ENCODE assay signal across 8 mouse cellular contexts in genomic region chr11:67081125-67081649, GRCm38 (mm10). TPM values are rescaled to one million over a fixed set of nuclear protein-coding genes. Genes with fewer than 3 reads are reported as not detected.
DNase-seq lines count a peak whose midpoint lies in the region; ATAC-seq and TF ChIP-seq lines count a peak whose summit lies in the region.

No protein-coding gene starts in this region.

- WGBS in intestine, postnatal 0 days = 2% methylated on average over 11 of the region's 11 CpGs
- WGBS in stomach, embryonic 15.5 days = 2% methylated on average over 11 of the region's 11 CpGs

- H3K27ac ChIP-seq in gastrocnemius, adult 2 months = no peak overlapping the region
- no peak overlapping the region for H3K27ac ChIP-seq in intestine, postnatal 0 days (ENCODE audit: low read depth, low read length)
- H3K27ac ChIP-seq in stomach, embryonic 15.5 days = no peak overlapping the region

- intact Hi-C loops in gastrocnemius, adult 2 months (cut with DNase I) = loop anchor here (10.0 kb wide), 1 partner anchor 176 kb away; no protein-coding TSS in a partner anchor

- H3K27me3 ChIP-seq in intestine, postnatal 0 days (replicated peaks; ENCODE audit: control insufficient read depth, insufficient read depth, low read length) = peaks cover 9% of the 10 kb centered on the region
- H3K27me3 ChIP-seq in stomach, embryonic 15.5 days (replicated peaks) = peaks cover 24% of the 10 kb centered on the region

- H3K9me3 ChIP-seq in intestine, postnatal 0 days (ENCODE audit: control insufficient read depth) = no peaks in the 10 kb centered on the region
- no peaks in the 10 kb centered on the region for H3K9me3 ChIP-seq in stomach, embryonic 15.5 days

- no peaks in the 10 kb centered on the region for H3K36me3 ChIP-seq in intestine, postnatal 0 days (ENCODE audit: control insufficient read depth, insufficient read depth)
- no peaks in the 10 kb centered on the region for H3K36me3 ChIP-seq in stomach, embryonic 15.5 days

- no peak overlapping the region for H3K4me3 ChIP-seq in gastrocnemius, adult 2 months
- H3K4me3 ChIP-seq in intestine, postnatal 0 days (ENCODE audit: low read depth, low read length) = no peak overlapping the region
- no peak overlapping the region for H3K4me3 ChIP-seq in stomach, embryonic 15.5 days (replicated peaks)

- peak; percentile 63 for ATAC-seq in intestine, postnatal 0 days
- ATAC-seq in stomach, embryonic 15.5 days (ENCODE audit: insufficient read depth, low FRiP score, low read depth) = peak; percentile 83

- peak; percentile 72 for DNase-seq in gastrocnemius, adult 2 months
- no peak for DNase-seq in gastrocnemius, postnatal 10 days
- peak; percentile 50 for DNase-seq in adrenal gland, postnatal 10 days
- peak; percentile 57 to 70 for DNase-seq in lung, adult 18-20 months
- no peak for DNase-seq in frontal cortex, postnatal 36 days (ENCODE audit: low spot score in 2 of 2)
- no peak for DNase-seq in layer of hippocampus, adult 9-11 months

- H3K9ac ChIP-seq in intestine, postnatal 0 days (ENCODE audit: low read depth, low read length) = no peak overlapping the region
- no peak overlapping the region for H3K9ac ChIP-seq in stomach, embryonic 15.5 days

- no peaks in the 10 kb centered on the region for H3K4me1 ChIP-seq in intestine, postnatal 0 days (replicated peaks; ENCODE audit: control insufficient read depth, insufficient read depth, low read length)
- no peaks in the 10 kb centered on the region for H3K4me1 ChIP-seq in stomach, embryonic 15.5 days

- TF ChIP-seq CTCF in gastrocnemius, adult 2 months (IDR thresholded peaks at IDR 0.05) = no peak
- no peak for TF ChIP-seq CTCF in intestine, postnatal 0 days (IDR thresholded peaks at IDR 0.05; ENCODE audit: low read depth)

- peak overlapping the region; percentile 32; the same call in 1 of the 2 replicates for H3K4me2 ChIP-seq in intestine, postnatal 0 days (replicated peaks; ENCODE audit: low read depth)
- H3K4me2 ChIP-seq in stomach, embryonic 15.5 days = no peak overlapping the region

RNA-seq across cellular contexts. Expression of gene Myh3, which starts 3.1 kb away (rescaled TPM):
- total RNA-seq in gastrocnemius, adult 2 months (2021) = 10 to 100 TPM in 1 of 2 experiments, 1 to 10 TPM in 1; 7.8 to 15.3 TPM
- 100 to 1,000 TPM in 1 of 2 experiments, 10 to 100 TPM in 1; 79.0 to 104 TPM for total RNA-seq in gastrocnemius, postnatal 10 days (2021)
- 1 to 10 TPM; 2.6 to 3.5 TPM for total RNA-seq in adrenal gland, postnatal 10 days (2021)
- 0.10 and 0.14 TPM in 2 replicates for polyA plus RNA-seq in intestine, postnatal 0 days (2015; fragmentation: Nextera tagmentation; extraction: Ambion mirVana)
- polyA plus RNA-seq in stomach, embryonic 15.5 days (2015; fragmentation: Nextera tagmentation; extraction: Ambion mirVana) = 1.0 and 3.9 TPM in 2 replicates

RNA-seq across cellular contexts. Expression of gene Sco1, which starts 28.7 kb away (rescaled TPM):
- 10 to 100 TPM in 1 of 2 experiments, 1 to 10 TPM in 1; 5.6 to 10.3 TPM for total RNA-seq in gastrocnemius, adult 2 months (2021)
- 10 to 100 TPM in 1 of 2 experiments, 1 to 10 TPM in 1; 9.8 to 11.4 TPM for total RNA-seq in gastrocnemius, postnatal 10 days (2021)
- total RNA-seq in adrenal gland, postnatal 10 days (2021) = 10 to 100 TPM; 18.1 to 21.3 TPM
- 13.4 and 14.0 TPM in 2 replicates for polyA plus RNA-seq in intestine, postnatal 0 days (2015; fragmentation: Nextera tagmentation; extraction: Ambion mirVana)
- polyA plus RNA-seq in stomach, embryonic 15.5 days (2015; fragmentation: Nextera tagmentation; extraction: Ambion mirVana) = 17.6 and 18.7 TPM in 2 replicates

RNA-seq across cellular contexts. Expression of gene Adprm, which starts 28.8 kb away (rescaled TPM):
- 1 to 10 TPM; 6.8 to 9.9 TPM for total RNA-seq in gastrocnemius, adult 2 months (2021)
- 10 to 100 TPM in 1 of 2 experiments, 1 to 10 TPM in 1; 8.0 to 11.9 TPM for total RNA-seq in gastrocnemius, postnatal 10 days (2021)
- 10 to 100 TPM; 23.2 to 24.3 TPM for total RNA-seq in adrenal gland, postnatal 10 days (2021)
- 26.5 and 26.6 TPM in 2 replicates for polyA plus RNA-seq in intestine, postnatal 0 days (2015; fragmentation: Nextera tagmentation; extraction: Ambion mirVana)
- 24.0 and 28.1 TPM in 2 replicates for polyA plus RNA-seq in stomach, embryonic 15.5 days (2015; fragmentation: Nextera tagmentation; extraction: Ambion mirVana)

RNA-seq across cellular contexts. Expression of gene Tmem220, which starts 56.2 kb away (rescaled TPM):
- 1 to 10 TPM in 1 of 2 experiments, under 1 TPM in 1; 0.66 to 1.3 TPM for total RNA-seq in gastrocnemius, adult 2 months (2021)
- 1 to 10 TPM; 1.3 to 1.6 TPM for total RNA-seq in gastrocnemius, postnatal 10 days (2021)
- total RNA-seq in adrenal gland, postnatal 10 days (2021) = 1 to 10 TPM; 5.2 to 6.1 TPM
- 7.0 and 9.3 TPM in 2 replicates for polyA plus RNA-seq in intestine, postnatal 0 days (2015; fragmentation: Nextera tagmentation; extraction: Ambion mirVana)
- 1.7 and 2.5 TPM in 2 replicates for polyA plus RNA-seq in stomach, embryonic 15.5 days (2015; fragmentation: Nextera tagmentation; extraction: Ambion mirVana)

Comparison
In these comparisons a context has a peak if more than half of its experiments do, and no peak if none do; other contexts are left out.
1. DNase-seq: peak in gastrocnemius, adult 2 months (single experiment), adrenal gland, postnatal 10 days (single experiment) and lung, adult 18-20 months (2 of 2); none in gastrocnemius, postnatal 10 days (single experiment), frontal cortex, postnatal 36 days (0 of 2) and layer of hippocampus, adult 9-11 months (single experiment).
2. RNA of gene Myh3, which starts 3.1 kb away (total RNA-seq): 79.0 to 104 TPM in gastrocnemius, postnatal 10 days; 7.8 to 15.3 TPM in gastrocnemius, adult 2 months and 2.6 to 3.5 TPM in adrenal gland, postnatal 10 days; every median in the first group is over 4 times any median in the second.